Mouse (Mus musculus): ENCODE data around the gene Etfrf1.

Etfrf1 gene

GRCm38 (mm10) chr6:145226296-145226695 lies 15.4 kb downstream of the Etfrf1 start:
- peak; percentile 42 for DNase-seq (ENCODE audit: low read depth)

- no peak for DNase-seq (ENCODE audit: low read depth)
Observed at GRCm38 (mm10) chr6:145234391-145234790, 23.5 kb downstream of the Etfrf1 start.

GRCm38 (mm10) chr6:145235367-145235766 lies 24.4 kb downstream of the Etfrf1 start:
- no peak for DNase-seq (ENCODE audit: low read depth)

- DNase-seq (ENCODE audit: low read depth) = no peak
Observed at GRCm38 (mm10) chr6:145237148-145237547, 26.2 kb downstream of the Etfrf1 start.

- no peak for DNase-seq (ENCODE audit: low read depth)
Observed at GRCm38 (mm10) chr6:145240285-145240684, 29.4 kb downstream of the Etfrf1 start.

- DNase-seq (ENCODE audit: low read depth) = peak; percentile 68
Observed at GRCm38 (mm10) chr6:145242521-145242920, 31.6 kb downstream of the Etfrf1 start.

- no peak for DNase-seq (ENCODE audit: low read depth)
Observed at GRCm38 (mm10) chr6:145246841-145247240, 35.9 kb downstream of the Etfrf1 start.

- DNase-seq (ENCODE audit: low read depth) = no peak
Observed at GRCm38 (mm10) chr6:145247886-145248285, 37.0 kb downstream of the Etfrf1 start.

- DNase-seq (ENCODE audit: low read depth) = peak; percentile 38
Observed at GRCm38 (mm10) chr6:145249291-145250184, 38.6 kb downstream of the Etfrf1 start.

GRCm38 (mm10) chr6:145250185-145250791 lies 39.4 kb downstream of the Etfrf1 start, which contains the start of gene Kras:
Gene Kras (minus strand): TSS chr6:145250239.
- peak; percentile 98 for DNase-seq (ENCODE audit: low read depth)

GRCm38 (mm10) chr6:145250820-145251219 lies 39.9 kb downstream of the Etfrf1 start:
- no peak for DNase-seq (ENCODE audit: low read depth)

- DNase-seq (ENCODE audit: low read depth) = no peak
Observed at GRCm38 (mm10) chr6:145255952-145256700, 45.2 kb downstream of the Etfrf1 start.

GRCm38 (mm10) chr6:145256701-145257073 lies 45.8 kb downstream of the Etfrf1 start:
- DNase-seq (ENCODE audit: low read depth) = no peak

GRCm38 (mm10) chr6:145262314-145262713 lies 51.4 kb downstream of the Etfrf1 start:
- no peak for DNase-seq (ENCODE audit: low read depth)

All from NIH3T3 (cell line).